Comparison of ENCODE assay signal across 9 mouse cellular contexts in the genomic region with DNA sequence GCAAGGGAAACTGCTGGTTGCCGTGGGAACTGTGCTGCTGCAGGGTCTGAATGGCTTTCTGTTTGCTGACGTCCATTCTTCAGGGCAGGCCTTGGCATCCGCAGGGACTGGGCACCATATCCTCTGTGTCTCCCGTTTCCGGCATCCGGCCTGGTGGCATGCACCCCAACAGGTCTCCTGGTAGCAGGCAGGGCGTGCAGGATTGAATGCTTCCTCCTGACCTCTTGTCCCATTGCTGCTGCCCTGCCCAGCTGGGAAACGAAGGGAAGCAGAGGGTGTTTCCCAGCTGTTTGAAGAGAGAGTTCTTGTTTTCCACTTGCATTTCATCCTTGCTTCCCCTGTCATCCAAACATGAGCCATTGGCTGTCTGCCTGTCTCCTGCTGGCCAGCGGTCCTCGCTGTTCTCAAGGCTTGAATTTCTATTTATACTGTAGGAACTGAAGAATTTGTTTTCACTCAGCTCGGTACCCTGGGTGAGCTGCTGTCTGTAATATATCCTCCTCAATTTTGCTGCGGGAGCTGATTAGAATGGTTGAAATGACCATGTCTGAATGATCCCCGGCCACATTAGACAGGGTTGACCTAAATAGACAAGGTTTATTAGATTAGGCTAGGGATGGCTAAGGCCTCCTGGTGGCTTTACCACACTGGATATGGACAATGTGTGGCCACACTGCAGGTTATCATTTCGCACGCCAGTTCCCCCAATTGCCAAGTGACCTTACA.
DNase-seq lines count a peak whose midpoint lies in the region; ATAC-seq and TF ChIP-seq lines count a peak whose summit lies in the region.
"Had no signal": no experiment of that assay in that cellular context is flagged by ENCODE, and none has a peak within 500 bp of the region (broad histone marks: within the 10 kb centered on the region; RNA-seq: fewer than 3 reads in every experiment).

No protein-coding gene starts in this region.

- WGBS in hindbrain, embryonic 11.5 days: 40% methylated on average over 15 of the region's 15 CpGs

- DNase-seq in adrenal gland, adult 18-20 months (ENCODE audit: low spot score in 2 of 2): peak; percentile 28 to 43
- peak; percentile 51 for DNase-seq in cerebellum, adult 11 months
- DNase-seq in frontal cortex, postnatal 10 days (ENCODE audit: low spot score in 2 of 2): peak; percentile 75 to 86
- DNase-seq in hindbrain, embryonic 11.5 days (ENCODE audit: low spot score): peak; percentile 17
- DNase-seq in layer of hippocampus, adult 2 months (ENCODE audit: low spot score in 2 of 2): peak; percentile 69 to 86
- DNase-seq in lung, postnatal 25 days (ENCODE audit: low spot score): peak; percentile 85
- DNase-seq in right cerebral cortex, postnatal 4 days: peak; percentile 61
- DNase-seq in thymus, adult 18-20 months: no peak

- H3K27ac ChIP-seq in hindbrain, embryonic 11.5 days (ENCODE audit: low read depth, low read length): no peak overlapping the region
- H3K27ac ChIP-seq in layer of hippocampus, adult 2 months: peak overlapping the region; percentile 91
- H3K27ac ChIP-seq: liver, embryonic 14.5 days had no signal

- no peaks in the 10 kb centered on the region for H3K36me3 ChIP-seq in hindbrain, embryonic 11.5 days (ENCODE audit: control insufficient read depth, insufficient read depth, low read length)

- H3K4me1 ChIP-seq in hindbrain, embryonic 11.5 days (replicated peaks; ENCODE audit: control insufficient read depth, insufficient read depth, low read length): no peaks in the 10 kb centered on the region

- H3K9me3 ChIP-seq in hindbrain, embryonic 11.5 days (ENCODE audit: control insufficient read depth, low read length): no peaks in the 10 kb centered on the region

- H3K4me3 ChIP-seq in hindbrain, embryonic 11.5 days (ENCODE audit: low read depth, low read length): no peak overlapping the region
- H3K4me3 ChIP-seq in layer of hippocampus, adult 2 months: no peak overlapping the region

- TF ChIP-seq CTCF in layer of hippocampus, adult 2 months (conservative IDR thresholded peaks at IDR 0.05): peak; percentile 26

- no peak for ATAC-seq in hindbrain, embryonic 11.5 days (ENCODE audit: low FRiP score)

- H3K27me3 ChIP-seq in hindbrain, embryonic 11.5 days (ENCODE audit: control insufficient read depth, insufficient read depth, low read length): no peaks in the 10 kb centered on the region

- H3K9ac ChIP-seq in hindbrain, embryonic 11.5 days (ENCODE audit: low read depth, low read length): no peak overlapping the region
- H3K9ac ChIP-seq: liver, embryonic 14.5 days had no signal

- H3K4me2 ChIP-seq in hindbrain, embryonic 11.5 days (replicated peaks; ENCODE audit: low read depth, low read length): no peak overlapping the region

Comparison
In these comparisons a context has a peak if more than half of its experiments do, and no peak if none do; other contexts are left out.
1. DNase-seq: peak in adrenal gland, adult 18-20 months (2 of 2), cerebellum, adult 11 months (single experiment), frontal cortex, postnatal 10 days (2 of 2), hindbrain, embryonic 11.5 days (single experiment), layer of hippocampus, adult 2 months (2 of 2), lung, postnatal 25 days (single experiment) and right cerebral cortex, postnatal 4 days (single experiment); none in thymus, adult 18-20 months (0 of 2).